21 mouse cellular contexts compared by ENCODE assay signal in the genomic region with DNA sequence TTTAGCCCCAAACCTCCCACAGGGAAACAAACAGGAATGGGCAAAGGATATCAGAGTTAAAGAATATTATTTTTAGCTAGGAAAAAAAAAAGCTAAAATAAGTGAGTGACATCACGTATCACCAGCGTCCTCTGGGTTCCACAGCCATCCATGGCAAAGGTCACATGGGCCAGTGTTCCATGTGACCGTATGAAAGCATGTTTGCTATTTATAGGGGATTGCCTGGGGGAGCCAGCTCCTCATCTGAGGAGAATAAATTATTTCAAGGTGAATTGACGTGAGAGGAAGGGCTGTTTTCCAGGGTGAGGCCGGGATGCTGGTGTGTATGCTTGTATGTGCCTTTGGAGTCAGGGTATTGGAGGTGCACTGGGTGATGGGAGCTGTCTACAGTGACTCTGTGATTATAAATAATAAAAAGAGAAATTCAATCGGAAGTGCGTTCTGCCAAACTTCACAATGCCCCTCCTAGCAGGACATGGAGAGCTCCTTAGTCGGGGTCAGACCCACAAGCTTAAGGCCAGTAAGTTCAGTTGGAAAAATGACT.
DNase-seq lines count a peak whose midpoint lies in the region; ATAC-seq and TF ChIP-seq lines count a peak whose summit lies in the region.
"Had no signal": no experiment of that assay in that cellular context is flagged by ENCODE, and none has a peak within 500 bp of the region (broad histone marks: within the 10 kb centered on the region; RNA-seq: fewer than 3 reads in every experiment).

No protein-coding gene starts in this region.

- H3K9me3 ChIP-seq in midbrain, embryonic 11.5 days (ENCODE audit: control insufficient read depth, low read length), result no peaks in the 10 kb centered on the region
- no peaks in the 10 kb centered on the region for H3K9me3 ChIP-seq in midbrain, embryonic 10.5 days (replicated peaks)
- no peaks in the 10 kb centered on the region for H3K9me3 ChIP-seq in forebrain, postnatal 0 days (ENCODE audit: low read length)
- H3K9me3 ChIP-seq: embryonic facial prominence, embryonic 15.5 days; forebrain, embryonic 10.5 days; heart, embryonic 13.5 days; hindbrain, embryonic 15.5 days; limb, embryonic 12.5 days; liver, embryonic 15.5 days had no signal

- H3K4me2 ChIP-seq in midbrain, embryonic 11.5 days, result no peak overlapping the region
- no peak overlapping the region for H3K4me2 ChIP-seq in forebrain, postnatal 0 days (ENCODE audit: low read depth)
- H3K4me2 ChIP-seq: embryonic facial prominence, embryonic 15.5 days; heart, embryonic 13.5 days; hindbrain, embryonic 15.5 days; limb, embryonic 12.5 days; liver, embryonic 15.5 days had no signal

- no peaks in the 10 kb centered on the region for H3K27me3 ChIP-seq in heart, adult 2 months (ENCODE audit: control insufficient read depth, insufficient read depth, low read length)
- H3K27me3 ChIP-seq in midbrain, embryonic 11.5 days (ENCODE audit: control insufficient read depth, insufficient read depth, low read length), result no peaks in the 10 kb centered on the region; the same call in 1 of the 2 replicates
- H3K27me3 ChIP-seq in midbrain, embryonic 10.5 days (ENCODE audit: low read depth, poor library complexity, severe bottlenecking), result peaks cover 18% of the 10 kb centered on the region
- no peaks in the 10 kb centered on the region for H3K27me3 ChIP-seq in forebrain, postnatal 0 days (ENCODE audit: insufficient read depth, low read length)
- H3K27me3 ChIP-seq: embryonic facial prominence, embryonic 15.5 days; heart, embryonic 13.5 days; hindbrain, embryonic 15.5 days; liver, embryonic 15.5 days; Patski had no signal

- intact Hi-C loops in heart, adult 2 months (cut with DNase I), result loop anchor here (10.0 kb wide), 1 partner anchor 483 kb away; a partner anchor contains a TSS

- no peak for TF ChIP-seq CTCF in heart, adult 2 months (IDR thresholded peaks at IDR 0.05)
- no peak for TF ChIP-seq CTCF in forebrain, postnatal 0 days (IDR thresholded peaks at IDR 0.05; ENCODE audit: low read depth)

- H3K4me3 ChIP-seq in heart, adult 2 months, result no peak overlapping the region
- no peak overlapping the region for H3K4me3 ChIP-seq in midbrain, embryonic 11.5 days (ENCODE audit: low read depth, low read length)
- H3K4me3 ChIP-seq in midbrain, embryonic 10.5 days, result no peak overlapping the region
- no peak overlapping the region for H3K4me3 ChIP-seq in forebrain, postnatal 0 days (ENCODE audit: low read depth, low read length)
- H3K4me3 ChIP-seq: embryonic facial prominence, embryonic 15.5 days; forebrain, embryonic 10.5 days; heart, embryonic 13.5 days; hindbrain, embryonic 15.5 days; limb, embryonic 12.5 days; liver, embryonic 15.5 days had no signal

- H3K79me2 ChIP-seq in heart, adult 2 months (replicated peaks; ENCODE audit: control insufficient read depth, insufficient read depth, low read length), result no peaks in the 10 kb centered on the region

- no peak for TF ChIP-seq POLR2A in heart, adult 2 months (IDR thresholded peaks at IDR 0.05; ENCODE audit: insufficient read depth, low read depth, low read length)

- peaks cover 3% of the 10 kb centered on the region; the same call in 1 of the 2 replicates for H3K4me1 ChIP-seq in heart, adult 2 months (ENCODE audit: control insufficient read depth, insufficient read depth, low read length)
- peaks cover 11% of the 10 kb centered on the region; the same call in 1 of the 2 replicates for H3K4me1 ChIP-seq in midbrain, embryonic 11.5 days (ENCODE audit: control insufficient read depth, insufficient read depth, low read length)
- peaks cover 28% of the 10 kb centered on the region for H3K4me1 ChIP-seq in midbrain, embryonic 10.5 days
- H3K4me1 ChIP-seq in forebrain, postnatal 0 days (ENCODE audit: insufficient read depth), result no peaks in the 10 kb centered on the region
- H3K4me1 ChIP-seq: embryonic facial prominence, embryonic 15.5 days; hindbrain, embryonic 15.5 days; limb, embryonic 12.5 days; liver, embryonic 15.5 days had no signal

- no peak overlapping the region for H3K9ac ChIP-seq in heart, adult 2 months (ENCODE audit: low read depth, low read length)
- H3K9ac ChIP-seq in midbrain, embryonic 11.5 days (ENCODE audit: low read length), result no peak overlapping the region
- no peak overlapping the region for H3K9ac ChIP-seq in forebrain, postnatal 0 days
- H3K9ac ChIP-seq: embryonic facial prominence, embryonic 15.5 days; heart, embryonic 13.5 days; hindbrain, embryonic 15.5 days; limb, embryonic 12.5 days; liver, embryonic 15.5 days had no signal

- 60% methylated on average over 8 of the region's 8 CpGs for WGBS in heart, adult 2 months
- 73% methylated on average over 8 of the region's 8 CpGs for WGBS in midbrain, embryonic 11.5 days
- WGBS in midbrain, embryonic 10.5 days, result 76% methylated on average over 8 of the region's 8 CpGs
- WGBS in forebrain, postnatal 0 days, result 81% methylated on average over 8 of the region's 8 CpGs

- peak overlapping the region; percentile 4 for H3K27ac ChIP-seq in heart, adult 2 months
- no peak overlapping the region for H3K27ac ChIP-seq in midbrain, embryonic 11.5 days (ENCODE audit: low read depth, low read length)
- H3K27ac ChIP-seq in midbrain, embryonic 10.5 days (replicated peaks), result no peak overlapping the region
- no peak overlapping the region for H3K27ac ChIP-seq in forebrain, postnatal 0 days (ENCODE audit: low read depth, low read length)
- H3K27ac ChIP-seq: embryonic facial prominence, embryonic 15.5 days; forebrain, embryonic 10.5 days; heart, embryonic 13.5 days; hindbrain, embryonic 15.5 days; limb, embryonic 12.5 days; liver, embryonic 15.5 days had no signal

- DNase-seq in heart, adult 2 months, result peak in 1 of 2 experiments; percentile 13
- no peak for DNase-seq in heart, postnatal 4 days
- peak; percentile 37 for DNase-seq in midbrain, embryonic 11.5 days (ENCODE audit: low spot score, missing footprints)
- no peak for DNase-seq in midbrain, embryonic 10.5 days (ENCODE audit: low spot score)
- DNase-seq in mesoderm, embryonic 11.5 days (ENCODE audit: low read depth, low spot score), result peak; percentile 51
- DNase-seq in forebrain, postnatal 0 days, result no peak
- no peak for DNase-seq in thymus, postnatal 0 days (ENCODE audit: low spot score)
- DNase-seq: adrenal gland, postnatal 25 days; cerebellum, adult 18-20 months; cerebellum, postnatal 36 days; layer of hippocampus, adult 9-11 months had no signal

- no peak for ATAC-seq in midbrain, embryonic 11.5 days (ENCODE audit: low FRiP score)
- ATAC-seq in forebrain, postnatal 0 days, result no peak
- ATAC-seq: activated CD4-positive, CD25-positive, alpha-beta regulatory T cell, adult 4 months; lung, postnatal 0 days; midbrain, embryonic 16.5 days had no signal

- H3K36me3 ChIP-seq in heart, adult 2 months (ENCODE audit: control insufficient read depth, insufficient read depth, low read length), result no peaks in the 10 kb centered on the region
- H3K36me3 ChIP-seq in midbrain, embryonic 11.5 days (ENCODE audit: control insufficient read depth, insufficient read depth, low read length), result no peaks in the 10 kb centered on the region
- H3K36me3 ChIP-seq in midbrain, embryonic 10.5 days, result no peaks in the 10 kb centered on the region
- H3K36me3 ChIP-seq in forebrain, postnatal 0 days (ENCODE audit: insufficient read depth), result no peaks in the 10 kb centered on the region
- H3K36me3 ChIP-seq: embryonic facial prominence, embryonic 15.5 days; forebrain, embryonic 10.5 days; heart, embryonic 13.5 days; hindbrain, embryonic 15.5 days; limb, embryonic 12.5 days; liver, embryonic 15.5 days had no signal

- TF ChIP-seq EP300 in heart, adult 2 months (IDR thresholded peaks at IDR 0.05; ENCODE audit: insufficient read depth, low read depth, low read length), result no peak

Comparison
In these comparisons a context has a peak if more than half of its experiments do, and no peak if none do; other contexts are left out.
1. DNase-seq: peak in midbrain, embryonic 11.5 days (single experiment) and mesoderm, embryonic 11.5 days (single experiment); none in heart, postnatal 4 days (single experiment), midbrain, embryonic 10.5 days (single experiment), forebrain, postnatal 0 days (single experiment) and thymus, postnatal 0 days (single experiment).